Mouse (Mus musculus) Muller cell, postnatal 12 days (primary cell): ENCODE results near the gene Scgb1b30.
"Not testable (repeated sequence)": the region's sequence is repeated elsewhere in the genome, so short reads cannot be mapped to it uniquely, and the experiment has no call there.

Experiments used
- DNase-seq: peaks from one replicate; pipeline ENCODE4 v3.0.0-alpha.2; 2015; ENCODE audit errors: inconsistent ontology term

The Scgb1b30 gene

GRCm38 (mm10) chr7:34094911-34095481 lies at the start of gene Scgb1b30:
Gene Scgb1b30, plus strand, starts transcription at chr7:34095431.
- DNase-seq, result no peak

- DNase-seq, result not testable (repeated sequence)
Measured at GRCm38 (mm10) chr7:34068132-34068531, 27.1 kb upstream of the Scgb1b30 start.

GRCm38 (mm10) chr7:34100002-34100401 lies 4.8 kb downstream of the Scgb1b30 start:
- DNase-seq, result no peak

GRCm38 (mm10) chr7:34101276-34101675 lies 6.0 kb downstream of the Scgb1b30 start:
- no peak for DNase-seq

- no peak for DNase-seq
Measured at GRCm38 (mm10) chr7:34109190-34109589, 14.0 kb downstream of the Scgb1b30 start.

GRCm38 (mm10) chr7:34116601-34117000 lies 21.4 kb downstream of the Scgb1b30 start:
- no peak for DNase-seq

GRCm38 (mm10) chr7:34120636-34121035 lies 25.4 kb downstream of the Scgb1b30 start:
- DNase-seq, result not testable (repeated sequence)

GRCm38 (mm10) chr7:34122987-34123720 lies 27.9 kb downstream of the Scgb1b30 start:
- DNase-seq, result peak; percentile 22

GRCm38 (mm10) chr7:34125346-34125745 lies 30.1 kb downstream of the Scgb1b30 start:
- DNase-seq, result no peak

- no peak for DNase-seq
Measured at GRCm38 (mm10) chr7:34126291-34126690, 31.1 kb downstream of the Scgb1b30 start.

GRCm38 (mm10) chr7:34131118-34131517 lies 35.9 kb downstream of the Scgb1b30 start:
- DNase-seq, result peak; percentile 53

- peak; percentile 15 for DNase-seq
Measured at GRCm38 (mm10) chr7:34131959-34132354, 36.7 kb downstream of the Scgb1b30 start.

GRCm38 (mm10) chr7:34132355-34133079 lies 37.3 kb downstream of the Scgb1b30 start:
- DNase-seq, result peak; percentile 51

GRCm38 (mm10) chr7:34133117-34133762 lies 38.0 kb downstream of the Scgb1b30 start, which contains the start of gene Wtip:
Gene Wtip, minus strand, starts transcription at chr7:34133268.
- DNase-seq, result peak; percentile 98

GRCm38 (mm10) chr7:34134336-34134735 lies 39.1 kb downstream of the Scgb1b30 start:
- no peak for DNase-seq

GRCm38 (mm10) chr7:34139493-34139892 lies 44.3 kb downstream of the Scgb1b30 start:
- DNase-seq, result no peak

GRCm38 (mm10) chr7:34141123-34141522 lies 45.9 kb downstream of the Scgb1b30 start:
- no peak for DNase-seq

GRCm38 (mm10) chr7:34147193-34147592 lies 52.0 kb downstream of the Scgb1b30 start:
- DNase-seq, result no peak
